Mouse (Mus musculus): ENCODE measurements around the gene 4933400A11Rik.

The 4933400A11Rik gene

DNA sequence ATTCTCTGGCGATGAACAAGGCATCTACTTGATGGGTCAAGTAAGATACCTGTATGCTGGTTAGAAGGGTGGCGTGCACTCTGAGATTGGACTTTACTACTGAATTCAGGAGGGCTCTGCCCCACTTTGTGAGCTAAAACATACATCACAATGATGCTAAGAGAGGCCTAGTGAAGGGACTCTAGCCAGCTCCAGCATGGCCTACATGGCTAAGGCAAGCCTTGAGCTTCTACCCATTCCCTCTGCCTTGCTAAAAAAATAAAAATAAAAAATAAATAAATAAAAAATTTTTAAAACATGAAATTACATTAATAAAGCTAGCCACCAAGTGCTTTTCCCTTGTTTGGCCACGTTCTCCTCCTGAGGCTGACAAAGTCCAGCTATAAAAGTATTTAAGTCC lies at the start of gene 4933400A11Rik:
4933400A11Rik (minus strand) TSS at position 101 of the 400 bp plus-strand sequence.
- DNase-seq (ENCODE audit: low spot score in 2 of 2): no peak

GRCm38 (mm10) chrX:169828136-169828535 lies 48.7 kb upstream of the 4933400A11Rik start:
- DNase-seq (ENCODE audit: low spot score in 2 of 2): no peak

GRCm38 (mm10) chrX:169827720-169828119 lies 48.3 kb upstream of the 4933400A11Rik start:
- no peak for DNase-seq (ENCODE audit: low spot score in 2 of 2)

DNA sequence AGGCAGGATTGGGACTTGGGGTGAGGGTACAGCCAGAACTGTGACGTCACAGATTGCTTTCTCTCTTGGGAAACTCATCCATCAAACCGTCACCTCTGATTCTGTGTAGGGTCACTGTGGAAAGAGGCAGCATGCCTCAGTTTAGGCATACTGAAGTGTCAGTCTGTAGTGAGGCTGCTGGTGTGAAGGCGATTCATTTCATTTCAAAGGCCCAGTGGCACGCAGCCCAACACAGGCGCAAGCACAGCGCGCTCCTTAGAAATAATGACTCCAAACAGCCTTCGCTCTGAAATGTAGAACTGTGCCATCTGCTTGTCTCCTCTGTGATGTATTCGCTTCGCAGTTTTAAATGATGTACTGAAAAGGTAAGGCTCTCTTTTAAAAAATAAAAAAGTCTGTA lies 47.5 kb upstream of the 4933400A11Rik start:
- DNase-seq (ENCODE audit: low spot score in 2 of 2): no peak

DNA sequence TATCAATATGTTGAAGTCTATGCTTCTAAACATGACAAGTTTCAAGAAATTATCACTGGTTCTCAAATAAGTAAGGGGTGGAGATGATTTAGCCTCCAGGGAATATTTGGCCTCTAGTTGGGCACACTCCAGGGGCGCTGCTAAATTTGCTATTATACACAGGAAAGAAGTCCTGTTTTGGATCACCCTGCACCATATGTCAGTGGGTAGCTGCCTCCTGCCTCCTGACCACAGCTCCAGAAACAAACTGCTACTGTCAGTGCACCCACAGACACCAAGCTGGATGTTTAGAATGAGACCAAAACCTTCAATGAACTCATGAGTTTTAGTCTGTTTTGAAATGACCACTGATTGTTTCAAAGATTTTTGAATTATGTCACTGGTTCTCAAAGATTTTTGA lies 34.2 kb upstream of the 4933400A11Rik start:
- DNase-seq (ENCODE audit: low spot score in 2 of 2): no peak

- no peak for DNase-seq (ENCODE audit: low spot score in 2 of 2)
Observed at GRCm38 (mm10) chrX:169811783-169812182, 32.3 kb upstream of the 4933400A11Rik start.

DNA sequence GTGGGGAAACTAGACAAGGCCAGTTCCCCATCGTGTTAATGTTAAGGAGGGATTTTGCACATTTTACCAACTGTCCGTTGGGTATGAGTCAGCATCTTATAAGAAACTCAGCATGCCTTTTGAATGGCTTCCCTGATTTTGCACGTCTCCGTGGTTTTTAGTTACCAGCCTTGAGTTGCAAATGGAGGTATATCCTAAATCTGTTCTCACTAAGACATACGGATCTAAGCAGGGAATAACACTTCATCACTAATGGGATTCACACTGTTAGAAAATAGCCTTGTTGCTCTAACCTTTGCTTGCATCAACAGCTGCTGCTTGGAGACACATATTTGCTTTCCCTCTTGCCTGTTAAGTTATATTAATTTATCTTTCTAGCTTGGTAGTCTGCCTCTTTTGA lies 31.9 kb upstream of the 4933400A11Rik start:
- no peak for DNase-seq (ENCODE audit: low spot score in 2 of 2)

DNA sequence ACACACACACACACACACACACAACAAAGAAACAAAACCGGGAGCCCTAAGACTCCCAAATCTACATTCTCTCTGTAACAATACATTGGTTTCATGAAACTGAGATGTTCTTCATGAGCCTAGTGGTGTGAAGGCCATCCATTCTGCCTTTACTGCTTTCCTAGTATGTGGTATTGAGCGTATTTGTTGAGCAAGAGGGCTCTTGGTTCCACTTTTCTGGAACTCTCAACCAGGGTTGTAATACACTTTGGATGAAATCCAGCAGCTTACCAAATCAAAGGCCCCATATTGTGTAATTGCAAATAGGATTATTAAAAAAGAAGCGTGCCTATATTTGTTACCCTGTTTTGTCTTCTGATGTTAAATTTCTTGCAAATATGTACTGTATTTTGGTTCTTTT lies 28.3 kb upstream of the 4933400A11Rik start:
- DNase-seq (ENCODE audit: low spot score in 2 of 2): no peak

DNA sequence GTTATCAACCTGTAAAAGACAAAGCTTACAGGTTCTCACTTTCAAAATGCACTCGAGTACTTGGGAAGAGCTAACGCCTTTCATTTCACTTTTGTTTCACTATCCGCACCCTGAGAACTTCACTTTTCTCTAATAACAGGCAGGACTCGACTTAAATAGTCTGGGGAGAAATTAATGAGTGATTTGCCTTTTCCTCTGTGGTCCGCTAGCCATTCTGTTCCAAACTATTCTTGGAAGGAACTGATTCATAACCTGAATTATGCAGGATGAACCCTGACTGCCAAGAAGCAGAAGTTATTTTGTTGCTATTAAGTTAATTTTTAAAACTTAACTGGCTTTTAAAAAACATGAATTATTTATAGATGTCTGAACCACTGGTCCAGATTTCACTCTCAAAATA lies 26.4 kb upstream of the 4933400A11Rik start:
- DNase-seq (ENCODE audit: low spot score in 2 of 2): no peak

DNA sequence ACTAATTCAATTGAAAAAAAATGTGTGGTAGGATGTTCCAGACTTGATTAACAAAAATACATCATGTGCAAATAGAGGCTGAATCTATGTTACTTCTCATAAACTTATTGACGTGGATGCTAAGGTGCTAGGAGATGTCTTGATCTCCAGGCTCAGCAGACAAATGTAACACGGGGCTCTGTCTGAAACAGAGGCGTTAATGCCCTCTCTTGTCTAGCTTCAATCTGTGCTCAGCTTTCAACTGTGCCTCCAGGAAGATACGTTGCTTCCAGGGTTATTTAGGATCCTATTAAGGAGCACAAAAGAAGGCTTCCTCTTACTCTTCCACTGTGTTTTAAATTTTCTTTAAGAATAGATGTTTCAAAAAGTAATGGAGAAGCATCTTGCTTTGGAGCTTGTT lies 20.8 kb upstream of the 4933400A11Rik start:
- no peak for DNase-seq (ENCODE audit: low spot score in 2 of 2)

GRCm38 (mm10) chrX:169798987-169799680 lies 19.7 kb upstream of the 4933400A11Rik start:
- no peak for DNase-seq (ENCODE audit: low spot score in 2 of 2)

DNA sequence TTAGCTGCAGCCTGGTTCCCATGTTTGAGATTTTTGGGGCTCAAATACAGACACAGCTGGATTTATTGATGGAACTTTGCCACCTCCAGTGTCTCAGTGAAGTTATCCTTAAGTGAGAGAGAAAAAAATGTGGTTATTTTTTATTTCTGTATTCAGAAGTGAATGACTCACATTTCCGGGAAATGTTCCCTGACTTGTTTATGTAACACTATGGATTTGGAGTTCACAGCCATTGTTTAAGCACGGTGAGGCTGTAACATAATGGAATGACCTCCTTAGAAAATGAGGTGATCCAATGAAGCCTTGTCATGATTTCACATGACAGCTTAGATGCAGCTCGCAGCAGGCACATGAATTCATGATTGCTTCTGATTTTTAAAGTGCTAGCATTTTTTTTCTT lies 17.7 kb upstream of the 4933400A11Rik start:
- DNase-seq (ENCODE audit: low spot score in 2 of 2): no peak

DNA sequence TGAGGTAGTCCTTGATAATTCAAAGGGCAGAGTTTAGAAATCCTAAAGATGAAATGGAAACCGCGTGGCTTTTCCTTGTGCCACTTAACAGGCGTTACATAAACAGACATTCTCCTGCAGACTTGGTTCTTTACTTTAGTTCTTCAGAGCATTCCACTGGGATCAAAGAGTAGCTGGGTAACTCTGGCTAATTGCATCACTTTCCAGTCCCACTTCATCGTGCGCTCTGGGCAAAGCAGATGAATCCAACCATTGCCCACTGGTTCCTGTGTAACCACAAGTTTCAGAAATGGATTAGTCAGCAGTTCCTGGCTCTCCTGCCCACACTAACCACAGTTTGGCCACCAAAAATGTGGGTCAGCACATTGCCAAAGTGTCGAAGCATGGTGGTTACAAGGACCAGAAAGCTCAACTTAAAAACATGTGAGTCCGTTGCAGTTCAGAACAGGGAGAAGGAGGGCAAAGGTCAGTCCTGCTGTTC lies 15.4 kb upstream of the 4933400A11Rik start:
- no peak for DNase-seq (ENCODE audit: low spot score in 2 of 2)

- no peak for DNase-seq (ENCODE audit: low spot score in 2 of 2)
Observed at GRCm38 (mm10) chrX:169794421-169794820, 15.0 kb upstream of the 4933400A11Rik start.

DNA sequence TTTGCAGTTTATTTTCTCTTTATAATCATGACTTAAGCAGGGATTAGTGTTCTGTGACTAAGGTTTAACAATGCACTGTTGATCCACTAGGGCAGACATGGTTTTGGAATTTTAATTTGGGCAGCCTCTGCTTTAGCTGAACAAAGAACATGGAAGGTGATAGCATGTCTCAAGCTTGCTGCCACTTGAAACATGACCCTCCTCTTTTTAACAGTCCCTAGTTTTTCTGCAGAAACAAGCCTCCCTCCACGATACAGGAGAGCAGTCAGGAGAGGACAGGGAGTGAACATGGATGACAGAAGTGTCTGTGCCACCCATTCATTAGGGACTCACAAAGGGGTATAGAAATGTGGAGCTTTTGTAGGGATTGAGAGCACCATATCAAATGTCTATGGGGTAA lies 13.4 kb upstream of the 4933400A11Rik start:
- no peak for DNase-seq (ENCODE audit: low spot score in 2 of 2)

DNA sequence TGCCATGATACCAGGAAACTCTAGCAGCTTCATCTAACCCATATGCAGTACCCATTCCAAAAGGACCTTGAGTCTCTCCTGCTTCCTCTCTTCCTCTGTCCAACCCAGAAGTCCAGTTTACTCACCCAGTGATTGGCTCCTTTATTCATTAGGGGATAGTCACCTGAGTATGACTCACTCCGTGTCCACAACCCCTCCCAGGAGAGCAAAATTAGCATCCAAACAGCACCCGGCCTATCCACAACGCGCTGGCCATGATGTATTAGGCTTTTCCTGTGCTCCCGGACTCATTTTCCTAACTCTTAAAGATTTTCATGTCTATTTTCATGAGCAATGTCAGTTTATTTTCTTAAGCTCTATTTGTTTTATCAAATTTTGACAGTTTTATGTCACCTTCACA lies 10.3 kb upstream of the 4933400A11Rik start:
- no peak for DNase-seq (ENCODE audit: low spot score in 2 of 2)

GRCm38 (mm10) chrX:169758001-169758400 lies 21.4 kb downstream of the 4933400A11Rik start:
- DNase-seq (ENCODE audit: low spot score in 2 of 2): no peak

DNA sequence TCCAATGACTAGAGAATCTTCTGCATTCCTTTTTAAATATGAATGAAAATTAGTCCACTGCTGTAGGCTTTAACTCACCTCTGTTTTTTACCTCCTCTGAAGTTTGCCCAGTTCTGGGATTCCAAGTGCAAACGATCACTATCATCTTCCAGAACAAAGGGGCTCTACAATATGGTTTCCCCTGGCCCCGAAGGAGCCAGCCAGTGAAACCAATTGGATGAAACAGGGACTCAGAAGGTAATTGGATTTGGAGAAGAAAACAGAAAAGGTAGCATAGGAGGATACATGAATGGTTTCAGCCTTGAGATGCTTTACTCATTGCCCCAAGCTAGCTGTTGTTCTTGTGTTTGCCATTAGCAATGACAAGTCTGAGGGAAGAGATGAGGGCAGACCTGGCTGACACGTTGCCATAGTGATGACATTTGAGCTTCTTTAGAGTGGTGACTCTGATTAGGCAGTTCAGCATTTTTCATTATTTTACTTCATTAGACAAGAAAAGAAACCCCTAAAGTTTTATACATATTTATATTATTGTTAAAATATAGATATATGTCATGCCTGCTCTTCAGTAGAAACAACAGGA lies 44.0 kb downstream of the 4933400A11Rik start:
- no peak for DNase-seq (ENCODE audit: low spot score in 2 of 2)
